In genomic region chr13:60226251-60226836, GRCm38 (mm10) we compare ENCODE assay signal across 9 mouse cellular contexts. TPM values are rescaled to one million over a fixed set of nuclear protein-coding genes. Genes with fewer than 3 reads are reported as not detected.
DNase-seq lines count a peak whose midpoint lies in the region; ATAC-seq and TF ChIP-seq lines count a peak whose summit lies in the region.
"Had no signal": no experiment of that assay in that cellular context is flagged by ENCODE, and none has a peak within 500 bp of the region (broad histone marks: within the 10 kb centered on the region; RNA-seq: fewer than 3 reads in every experiment).

No protein-coding gene starts in this region.

- in situ Hi-C loops in Patski (cut with MboI; ENCODE audit: low pct_unique_long_range_greater_than_20kb): no loop called here

- H3K9ac ChIP-seq in forebrain, embryonic 14.5 days (ENCODE audit: low read length): no peak overlapping the region
- H3K9ac ChIP-seq in forebrain, embryonic 13.5 days: no peak overlapping the region
- no peak overlapping the region for H3K9ac ChIP-seq in heart, embryonic 14.5 days (ENCODE audit: low read length)
- H3K9ac ChIP-seq in lung, postnatal 0 days (replicated peaks; ENCODE audit: low read depth): no peak overlapping the region

- TF ChIP-seq CTCF in Patski (IDR thresholded peaks at IDR 0.05): no peak
- TF ChIP-seq CTCF in lung, postnatal 0 days (IDR thresholded peaks at IDR 0.05): no peak

- H3K27ac ChIP-seq in forebrain, embryonic 14.5 days (ENCODE audit: low read depth, low read length): no peak overlapping the region
- no peak overlapping the region for H3K27ac ChIP-seq in forebrain, embryonic 13.5 days
- peak overlapping the region; percentile 8 to 83; a peak in 3 of 4 replicates for H3K27ac ChIP-seq in heart, embryonic 14.5 days (replicated peaks in 1 of 2; ENCODE audit: control insufficient read depth in 1 of 2, insufficient read depth in 1 of 2, low read depth in 2 of 2, low read length in 2 of 2)
- no peak overlapping the region for H3K27ac ChIP-seq in lung, postnatal 0 days (ENCODE audit: low read length)

- no peak for TF ChIP-seq EP300 in lung, postnatal 0 days (IDR thresholded peaks at IDR 0.05)

- no peak overlapping the region for H3K4me3 ChIP-seq in forebrain, embryonic 14.5 days (ENCODE audit: low read depth, low read length)
- no peak overlapping the region for H3K4me3 ChIP-seq in forebrain, embryonic 13.5 days
- H3K4me3 ChIP-seq in heart, embryonic 14.5 days (ENCODE audit: control insufficient read depth in 1 of 2, insufficient read depth in 1 of 2, low read depth in 1 of 2, low read length in 2 of 2): no peak overlapping the region
- H3K4me3 ChIP-seq in lung, postnatal 0 days (ENCODE audit: low read depth, low read length): no peak overlapping the region
- H3K4me3 ChIP-seq: erythroblast, embryonic 14.5 days had no signal

- DNase-seq in forebrain, embryonic 14.5 days (ENCODE audit: low spot score): peak; percentile 19
- DNase-seq in Patski (ENCODE audit: low read depth, low spot score): peak; percentile 28
- DNase-seq in lung, postnatal 0 days (ENCODE audit: low spot score): peak; percentile 84
- DNase-seq in layer of hippocampus, postnatal 10 days (ENCODE audit: low spot score in 2 of 2): no peak
- DNase-seq in right cerebral cortex, adult 18-20 months: no peak

- H3K36me3 ChIP-seq in forebrain, embryonic 14.5 days (ENCODE audit: control insufficient read depth, insufficient read depth, low read length): no peaks in the 10 kb centered on the region
- H3K36me3 ChIP-seq in forebrain, embryonic 13.5 days (ENCODE audit: poor library complexity, severe bottlenecking): no peaks in the 10 kb centered on the region
- no peaks in the 10 kb centered on the region for H3K36me3 ChIP-seq in heart, embryonic 14.5 days (ENCODE audit: control insufficient read depth, insufficient read depth, low read length)
- H3K36me3 ChIP-seq in lung, postnatal 0 days (ENCODE audit: insufficient read depth, low read length): no peaks in the 10 kb centered on the region

- H3K9me3 ChIP-seq in forebrain, embryonic 14.5 days (replicated peaks; ENCODE audit: control insufficient read depth, low read length): no peaks in the 10 kb centered on the region
- 0 out of 2 replicates have a peak, but pooled peaks cover 4% of the 10 kb centered on the region for H3K9me3 ChIP-seq in forebrain, embryonic 13.5 days (replicated peaks)
- no peaks in the 10 kb centered on the region for H3K9me3 ChIP-seq in heart, embryonic 14.5 days (ENCODE audit: control insufficient read depth, low read length)
- no peaks in the 10 kb centered on the region for H3K9me3 ChIP-seq in lung, postnatal 0 days (ENCODE audit: low read length)

- POLR2A ChIA-PET in Patski (lab: Charles Lee): no interaction called here

- no peak for ATAC-seq in forebrain, embryonic 14.5 days
- no peak for ATAC-seq in forebrain, embryonic 13.5 days
- peak; percentile 61 for ATAC-seq in Patski
- ATAC-seq in heart, embryonic 14.5 days (ENCODE audit: insufficient number of reproducible peaks, insufficient read depth, low FRiP score, low read depth): peak; percentile 46; the same call in 1 of the 2 replicates
- ATAC-seq in lung, postnatal 0 days: peak; percentile 67
- no peak for ATAC-seq in frontal cortex, adult (ENCODE audit: low TSS enrichment)

- H3K27me3 ChIP-seq in forebrain, embryonic 14.5 days (replicated peaks; ENCODE audit: control insufficient read depth, insufficient read depth, low read length): no peaks in the 10 kb centered on the region
- H3K27me3 ChIP-seq in forebrain, embryonic 13.5 days: no peaks in the 10 kb centered on the region
- H3K27me3 ChIP-seq in Patski: no peaks in the 10 kb centered on the region
- no peaks in the 10 kb centered on the region for H3K27me3 ChIP-seq in heart, embryonic 14.5 days (ENCODE audit: control insufficient read depth, insufficient read depth, low read length)
- no peaks in the 10 kb centered on the region for H3K27me3 ChIP-seq in lung, postnatal 0 days (replicated peaks; ENCODE audit: insufficient read depth, low read length)

- H3K4me1 ChIP-seq in forebrain, embryonic 14.5 days (ENCODE audit: control insufficient read depth, insufficient read depth, low read length): 0 out of 2 replicates have a peak, but pooled peaks cover 3% of the 10 kb centered on the region
- H3K4me1 ChIP-seq in forebrain, embryonic 13.5 days: 0 out of 2 replicates have a peak, but pooled peaks cover 6% of the 10 kb centered on the region
- H3K4me1 ChIP-seq in heart, embryonic 14.5 days (ENCODE audit: control insufficient read depth in 2 of 2, insufficient read depth in 2 of 2, low read length in 2 of 2): peaks cover 6 to 10% of the 10 kb centered on the region in 2 experiments; a peak in 3 of 4 replicates
- no peaks in the 10 kb centered on the region for H3K4me1 ChIP-seq in lung, postnatal 0 days (ENCODE audit: insufficient read depth, low read depth, low read length)

- CTCF ChIA-PET in Patski (lab: Charles Lee): interaction anchor here (1.2 kb wide), 1 partner anchor 16 kb away, joined by 3 read pairs; no protein-coding TSS in a partner anchor

- 32% methylated on average over 9 of the region's 9 CpGs for WGBS in forebrain, embryonic 14.5 days
- WGBS in forebrain, embryonic 13.5 days: 37% methylated on average over 9 of the region's 9 CpGs
- WGBS in heart, embryonic 14.5 days: 28% methylated on average over 9 of the region's 9 CpGs
- WGBS in lung, postnatal 0 days: 5% methylated on average over 9 of the region's 9 CpGs

- no peak overlapping the region for H3K4me2 ChIP-seq in forebrain, embryonic 14.5 days (ENCODE audit: low read length)
- H3K4me2 ChIP-seq in forebrain, embryonic 13.5 days: no peak overlapping the region
- peak overlapping the region; percentile 27 for H3K4me2 ChIP-seq in heart, embryonic 14.5 days (ENCODE audit: low read length)
- H3K4me2 ChIP-seq in lung, postnatal 0 days (replicated peaks; ENCODE audit: low read depth, low read length): no peak overlapping the region

RNA-seq across cellular contexts. Expression of gene Gas1, which starts 49.2 kb away (rescaled TPM):
- polyA plus RNA-seq in forebrain, embryonic 14.5 days (2014; fragmentation: Nextera tagmentation; extraction: Ambion mirVana): 30.5 and 40.6 TPM in 2 replicates
- polyA plus RNA-seq in forebrain, embryonic 13.5 days (2015; fragmentation: Nextera tagmentation; extraction: Ambion mirVana): 47.8 and 51.6 TPM in 2 replicates
- 578 TPM for polyA plus RNA-seq in Patski (2021)
- 42.1 and 50.7 TPM in 2 replicates for polyA plus RNA-seq in heart, embryonic 14.5 days (2014; fragmentation: Nextera tagmentation; extraction: Ambion mirVana)
- polyA plus RNA-seq in lung, postnatal 0 days (2015; fragmentation: Nextera tagmentation; extraction: Ambion mirVana): 20.3 and 22.5 TPM in 2 replicates
- 10 to 100 TPM; 12.9 to 14.0 TPM for total RNA-seq in layer of hippocampus, postnatal 10 days (2021)
- polyA plus RNA-seq: erythroblast, embryonic 14.5 days had no signal

Comparison
In these comparisons a context has a peak if more than half of its experiments do, and no peak if none do; other contexts are left out.
1. ATAC-seq: peak in Patski (single experiment), heart, embryonic 14.5 days (single experiment) and lung, postnatal 0 days (single experiment); none in forebrain, embryonic 14.5 days (single experiment), forebrain, embryonic 13.5 days (single experiment) and frontal cortex, adult (single experiment).
2. DNase-seq: peak in forebrain, embryonic 14.5 days (single experiment), Patski (single experiment) and lung, postnatal 0 days (single experiment); none in layer of hippocampus, postnatal 10 days (0 of 2) and right cerebral cortex, adult 18-20 months (single experiment).
3. H3K27ac ChIP-seq: peak in heart, embryonic 14.5 days (2 of 2); none in forebrain, embryonic 14.5 days (single experiment), forebrain, embryonic 13.5 days (single experiment) and lung, postnatal 0 days (single experiment).
4. RNA of gene Gas1, which starts 49.2 kb away (polyA plus RNA-seq): 578 TPM in Patski (single experiment); 47.8 to 51.6 TPM in forebrain, embryonic 13.5 days, 42.1 to 50.7 TPM in heart, embryonic 14.5 days, 30.5 to 40.6 TPM in forebrain, embryonic 14.5 days and 20.3 to 22.5 TPM in lung, postnatal 0 days; every median in the first group is over 10 times any median in the second.